Mouse (Mus musculus): ENCODE results near the gene Phactr2. TPM values are rescaled to one million over a fixed set of nuclear protein-coding genes. Genes with fewer than 3 reads are reported as not detected.

The Phactr2 gene
- polyA plus RNA-seq, 1 experiment, result 12.5 TPM

DNA sequence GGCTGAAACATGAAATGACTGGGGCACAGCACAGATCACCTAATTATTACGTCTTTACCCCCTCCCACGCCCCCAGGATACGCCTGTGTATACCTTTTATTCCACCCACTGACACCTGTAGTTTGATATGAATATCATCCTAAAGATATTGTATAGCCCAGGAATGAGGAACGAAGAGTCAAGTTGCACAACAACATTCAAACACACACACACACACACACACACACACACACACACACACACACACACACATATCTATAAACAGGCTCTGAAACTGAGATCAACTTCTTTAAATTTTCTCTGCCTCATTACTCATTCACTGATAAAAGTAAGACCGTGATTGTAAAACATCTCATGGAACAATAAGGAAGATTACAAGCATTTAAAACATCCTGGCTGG is 197.9 kb downstream of the Phactr2 start:
- Histone ChIP-seq H3K4me1 (ENCODE audit: control insufficient read depth, insufficient read depth, low read length) (no peaks in the 10 kb centered on the region; the same call in 1 of the 2 replicates), H3K27me3 (replicated peaks; ENCODE audit: control insufficient read depth, insufficient read depth, low read length) (no peaks in the 10 kb centered on the region), H3K36me3 (ENCODE audit: control insufficient read depth, insufficient read depth, low read length) (no peaks in the 10 kb centered on the region), H3K4me3 (ENCODE audit: insufficient read depth, low read depth, low read length) (no peak overlapping the region), H3K27ac (ENCODE audit: insufficient read depth, low read depth, low read length) (no peak overlapping the region)
- WGBS, result 86% methylated on average over 5 of the region's 5 CpGs
- no peak for DNase-seq
- TF ChIP-seq POLR2A (IDR thresholded peaks at IDR 0.05; ENCODE audit: low read depth, low read length), result no peak
- no peak for TF ChIP-seq CTCF (conservative IDR thresholded peaks at IDR 0.05; ENCODE audit: insufficient read depth, insufficient read length, low read depth, low read length)

DNA sequence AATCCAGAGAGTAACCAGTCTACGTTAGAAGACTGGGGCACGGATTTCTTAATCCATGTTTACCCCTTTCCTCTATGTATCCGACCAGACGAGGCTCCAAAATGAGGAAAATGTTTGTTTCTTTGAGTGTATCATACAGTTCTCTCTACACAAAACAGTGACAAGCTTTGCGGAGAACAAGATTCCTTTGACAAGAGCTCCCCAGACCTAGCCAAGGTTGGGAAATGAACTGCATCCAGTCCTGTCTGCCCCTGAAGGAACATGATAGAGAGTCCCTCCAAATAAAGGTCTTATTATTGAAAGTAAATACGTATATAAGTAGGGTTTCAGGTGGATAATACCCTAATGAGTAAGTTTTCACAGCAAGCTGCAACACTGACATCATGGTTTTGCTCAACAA is 199.1 kb downstream of the Phactr2 start:
- Histone ChIP-seq H3K4me3 (ENCODE audit: insufficient read depth, low read depth, low read length) (no peak overlapping the region), H3K36me3 (ENCODE audit: control insufficient read depth, insufficient read depth, low read length) (no peaks in the 10 kb centered on the region), H3K4me1 (ENCODE audit: control insufficient read depth, insufficient read depth, low read length) (no peaks in the 10 kb centered on the region; the same call in 1 of the 2 replicates), H3K27me3 (replicated peaks; ENCODE audit: control insufficient read depth, insufficient read depth, low read length) (no peaks in the 10 kb centered on the region), H3K27ac (ENCODE audit: insufficient read depth, low read depth, low read length) (no peak overlapping the region)
- DNase-seq, result no peak
- 92% methylated on average over 6 of the region's 6 CpGs for WGBS
- no peak for TF ChIP-seq CTCF (conservative IDR thresholded peaks at IDR 0.05; ENCODE audit: insufficient read depth, insufficient read length, low read depth, low read length)
- no peak for TF ChIP-seq POLR2A (IDR thresholded peaks at IDR 0.05; ENCODE audit: low read depth, low read length)

DNA sequence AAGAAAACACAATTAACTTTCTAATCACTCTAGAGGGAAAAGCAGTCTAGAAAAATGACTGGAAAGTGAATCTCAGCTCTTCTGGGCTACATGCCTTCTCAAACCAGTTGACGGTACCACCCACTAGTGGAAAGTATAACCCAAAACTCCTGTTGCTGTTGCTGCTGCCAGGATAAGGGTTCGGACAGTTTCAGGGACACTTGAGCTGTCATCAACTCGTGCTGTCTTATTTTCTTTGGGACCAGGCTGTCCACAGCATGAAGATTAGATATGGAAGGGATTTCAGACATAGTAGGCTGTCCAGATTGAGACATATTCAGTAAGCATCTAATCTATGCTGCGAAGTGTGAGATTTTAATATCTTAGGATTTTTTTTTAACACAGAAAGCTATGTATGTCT is 199.5 kb downstream of the Phactr2 start:
- WGBS, result 85% methylated on average over 4 of the region's 4 CpGs
- H3K4me1 ChIP-seq (ENCODE audit: control insufficient read depth, insufficient read depth, low read length), result no peaks in the 10 kb centered on the region; the same call in 1 of the 2 replicates
- DNase-seq, result no peak

DNA sequence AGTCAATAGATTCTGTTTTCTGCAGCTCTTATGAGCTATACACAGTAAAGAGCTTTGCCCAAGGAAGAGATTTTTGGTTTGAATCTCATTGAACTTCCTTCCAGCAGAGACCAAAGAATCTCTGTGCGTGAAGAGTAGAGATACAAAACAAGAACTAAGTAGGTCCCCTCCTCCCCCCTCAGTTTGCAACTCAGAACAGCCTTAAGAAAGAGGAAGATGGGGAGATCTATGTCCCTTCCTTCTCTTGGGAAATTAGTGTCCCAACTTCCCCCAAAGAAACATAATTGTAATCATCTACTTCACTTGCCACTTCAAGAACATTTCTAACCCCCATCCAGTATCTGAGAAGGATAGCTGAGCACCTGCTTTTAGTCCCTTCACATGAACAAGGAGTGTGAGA is 200.5 kb downstream of the Phactr2 start:
- no peak overlapping the region for H3K4me3 ChIP-seq (ENCODE audit: insufficient read depth, low read depth, low read length)
- H3K4me1 ChIP-seq (ENCODE audit: control insufficient read depth, insufficient read depth, low read length), result no peaks in the 10 kb centered on the region; the same call in 1 of the 2 replicates
- no peak overlapping the region for H3K27ac ChIP-seq (ENCODE audit: insufficient read depth, low read depth, low read length)
- no peaks in the 10 kb centered on the region for H3K27me3 ChIP-seq (replicated peaks; ENCODE audit: control insufficient read depth, insufficient read depth, low read length)
- no peaks in the 10 kb centered on the region for H3K36me3 ChIP-seq (ENCODE audit: control insufficient read depth, insufficient read depth, low read length)
- DNase-seq, result peak; percentile 8
- 91% methylated on average over 1 of the region's 1 CpGs for WGBS
- TF ChIP-seq CTCF (conservative IDR thresholded peaks at IDR 0.05; ENCODE audit: insufficient read depth, insufficient read length, low read depth, low read length) (no peak), POLR2A (IDR thresholded peaks at IDR 0.05; ENCODE audit: low read depth, low read length) (no peak)

More for the DNA sequence above, 199.5 kb downstream of the Phactr2 start:
- Histone ChIP-seq H3K36me3 (ENCODE audit: control insufficient read depth, insufficient read depth, low read length) (no peaks in the 10 kb centered on the region), H3K27ac (ENCODE audit: insufficient read depth, low read depth, low read length) (no peak overlapping the region), H3K27me3 (replicated peaks; ENCODE audit: control insufficient read depth, insufficient read depth, low read length) (no peaks in the 10 kb centered on the region), H3K4me3 (ENCODE audit: insufficient read depth, low read depth, low read length) (no peak overlapping the region)
- no peak for TF ChIP-seq POLR2A (IDR thresholded peaks at IDR 0.05; ENCODE audit: low read depth, low read length)
- TF ChIP-seq CTCF (conservative IDR thresholded peaks at IDR 0.05; ENCODE audit: insufficient read depth, insufficient read length, low read depth, low read length), result no peak

DNA sequence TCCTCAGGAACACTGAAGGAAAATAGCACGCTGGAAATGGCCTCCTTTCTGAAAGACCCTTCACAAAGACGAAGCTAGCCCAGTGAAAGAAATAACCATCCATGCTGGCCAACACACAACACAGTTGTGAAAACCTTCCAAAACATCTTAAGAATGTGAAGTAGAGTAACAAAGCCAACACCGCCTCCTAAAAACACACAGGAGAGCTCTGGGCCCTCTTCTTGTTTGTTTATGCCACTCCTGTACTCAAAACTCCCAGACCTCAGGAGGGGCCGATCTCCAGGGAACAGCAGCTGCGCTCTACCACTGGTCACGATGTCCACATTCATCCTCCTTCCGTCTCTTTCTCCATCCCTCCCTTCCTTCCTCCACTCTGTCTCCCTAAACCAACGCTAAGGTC is 202.5 kb downstream of the Phactr2 start:
- no peaks in the 10 kb centered on the region for H3K4me1 ChIP-seq (ENCODE audit: control insufficient read depth, insufficient read depth, low read length)
- no peaks in the 10 kb centered on the region for H3K36me3 ChIP-seq (ENCODE audit: control insufficient read depth, insufficient read depth, low read length)
- no peak overlapping the region for H3K27ac ChIP-seq (ENCODE audit: insufficient read depth, low read depth, low read length)
- 84% methylated on average over 8 of the region's 8 CpGs for WGBS
- no peak for DNase-seq
- no peak overlapping the region for H3K4me3 ChIP-seq (ENCODE audit: insufficient read depth, low read depth, low read length)
- TF ChIP-seq CTCF (conservative IDR thresholded peaks at IDR 0.05; ENCODE audit: insufficient read depth, insufficient read length, low read depth, low read length), result no peak
- no peak for TF ChIP-seq POLR2A (IDR thresholded peaks at IDR 0.05; ENCODE audit: low read depth, low read length)
- H3K27me3 ChIP-seq (replicated peaks; ENCODE audit: control insufficient read depth, insufficient read depth, low read length), result no peaks in the 10 kb centered on the region

DNA sequence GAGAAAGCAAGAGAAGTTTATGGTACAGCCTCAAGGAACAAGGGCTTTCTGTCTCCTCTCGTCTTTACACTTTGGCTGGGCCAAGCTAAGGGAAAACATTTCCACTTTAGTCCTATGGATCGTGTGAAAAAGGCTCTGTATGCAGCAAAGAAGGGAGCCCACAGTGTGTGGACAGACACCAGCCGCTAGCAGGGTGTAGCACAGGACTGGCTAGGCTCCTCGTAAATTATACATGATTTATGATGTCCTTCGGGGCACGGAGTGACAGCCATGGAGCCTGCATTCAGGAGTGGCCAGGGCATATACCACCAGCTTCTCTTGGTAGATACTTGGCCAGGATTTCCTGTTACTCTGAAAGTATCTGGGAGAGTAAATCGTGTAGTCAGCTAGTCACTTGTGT is 203.1 kb downstream of the Phactr2 start:
- H3K27me3 ChIP-seq (replicated peaks; ENCODE audit: control insufficient read depth, insufficient read depth, low read length), result no peaks in the 10 kb centered on the region
- 48% methylated on average over 7 of the region's 7 CpGs for WGBS
- DNase-seq, result no peak
- H3K4me3 ChIP-seq (ENCODE audit: insufficient read depth, low read depth, low read length), result no peak overlapping the region
- H3K36me3 ChIP-seq (ENCODE audit: control insufficient read depth, insufficient read depth, low read length), result no peaks in the 10 kb centered on the region
- no peaks in the 10 kb centered on the region for H3K4me1 ChIP-seq (ENCODE audit: control insufficient read depth, insufficient read depth, low read length)
- H3K27ac ChIP-seq (ENCODE audit: insufficient read depth, low read depth, low read length), result no peak overlapping the region
- TF ChIP-seq POLR2A (IDR thresholded peaks at IDR 0.05; ENCODE audit: low read depth, low read length), result no peak
- TF ChIP-seq CTCF (conservative IDR thresholded peaks at IDR 0.05; ENCODE audit: insufficient read depth, insufficient read length, low read depth, low read length), result no peak

DNA sequence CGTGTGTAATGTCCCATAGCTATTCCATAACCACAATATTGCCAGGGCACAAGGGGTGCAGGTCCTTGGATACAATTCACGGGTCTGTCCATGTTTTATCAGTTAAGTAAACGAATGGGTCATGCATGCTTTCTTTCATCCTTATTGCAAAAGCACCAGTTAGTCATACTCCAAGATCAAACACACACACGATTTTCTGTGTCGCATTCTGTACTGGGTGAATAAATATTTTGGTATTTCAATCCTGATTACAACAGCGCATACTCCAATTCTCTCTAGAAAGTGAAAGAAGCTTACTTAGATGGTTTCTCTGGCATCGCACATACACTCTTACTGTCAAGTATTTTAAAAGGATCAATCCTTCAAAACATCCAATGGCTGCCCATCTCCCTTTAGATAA is 203.9 kb downstream of the Phactr2 start:
- no peak for DNase-seq

More for the DNA sequence above, 203.9 kb downstream of the Phactr2 start:
- no peak overlapping the region for H3K4me3 ChIP-seq (ENCODE audit: insufficient read depth, low read depth, low read length)
- WGBS, result 81% methylated on average over 7 of the region's 7 CpGs
- no peaks in the 10 kb centered on the region for H3K4me1 ChIP-seq (ENCODE audit: control insufficient read depth, insufficient read depth, low read length)
- TF ChIP-seq POLR2A (IDR thresholded peaks at IDR 0.05; ENCODE audit: low read depth, low read length) (no peak), CTCF (conservative IDR thresholded peaks at IDR 0.05; ENCODE audit: insufficient read depth, insufficient read length, low read depth, low read length) (no peak)
- no peak overlapping the region for H3K27ac ChIP-seq (ENCODE audit: insufficient read depth, low read depth, low read length)
- no peaks in the 10 kb centered on the region for H3K36me3 ChIP-seq (ENCODE audit: control insufficient read depth, insufficient read depth, low read length)
- no peaks in the 10 kb centered on the region for H3K27me3 ChIP-seq (replicated peaks; ENCODE audit: control insufficient read depth, insufficient read depth, low read length)

Measured in kidney, adult 2 months (tissue).